ENCODE assay signal across 17 mouse cellular contexts in the genomic region with DNA sequence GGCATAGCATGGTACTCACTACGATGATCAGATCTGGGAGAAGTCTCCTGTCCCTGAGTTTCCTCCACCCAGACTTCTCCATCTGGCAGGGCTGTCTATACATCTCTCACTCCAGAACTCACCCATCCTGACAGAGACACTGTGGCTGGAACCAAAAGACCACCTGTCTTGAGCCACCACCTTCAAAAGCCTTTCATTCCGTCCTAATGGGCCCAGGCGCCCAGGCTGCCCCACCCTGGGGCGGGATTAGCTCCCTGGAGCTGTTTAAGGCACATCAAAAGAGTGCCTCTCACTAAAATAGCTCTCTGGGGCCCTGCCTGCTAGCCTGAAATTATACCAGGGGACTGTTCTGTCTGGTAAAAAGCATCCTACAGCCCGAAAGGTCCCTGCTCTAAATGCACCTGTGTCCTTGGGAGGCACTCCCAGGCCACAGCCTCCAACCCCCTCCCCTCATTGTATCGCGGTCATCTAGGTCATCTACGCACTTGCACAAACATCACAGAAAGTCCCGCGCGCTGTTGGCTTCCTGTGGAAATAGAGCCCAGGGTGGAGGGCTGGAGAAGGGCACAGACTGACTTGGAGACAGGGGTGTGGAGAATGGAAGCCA. TPM values are rescaled to one million over a fixed set of nuclear protein-coding genes. Genes with fewer than 3 reads are reported as not detected.
DNase-seq lines count a peak whose midpoint lies in the region; ATAC-seq and TF ChIP-seq lines count a peak whose summit lies in the region.
"Had no signal": no experiment of that assay in that cellular context is flagged by ENCODE, and none has a peak within 500 bp of the region (broad histone marks: within the 10 kb centered on the region; RNA-seq: fewer than 3 reads in every experiment).

No protein-coding gene starts in this region.

- H3K9me3 ChIP-seq in heart, embryonic 11.5 days (replicated peaks; ENCODE audit: control insufficient read depth, low read length), result no peaks in the 10 kb centered on the region
- no peaks in the 10 kb centered on the region for H3K9me3 ChIP-seq in limb, embryonic 13.5 days
- no peaks in the 10 kb centered on the region for H3K9me3 ChIP-seq in limb, embryonic 10.5 days (replicated peaks)
- no peaks in the 10 kb centered on the region for H3K9me3 ChIP-seq in ES-Bruce4 (replicated peaks; ENCODE audit: control insufficient read depth, insufficient read depth, low read length, poor library complexity, severe bottlenecking)
- no peaks in the 10 kb centered on the region for H3K9me3 ChIP-seq in limb, embryonic 14.5 days (ENCODE audit: control insufficient read depth, low read length)
- H3K9me3 ChIP-seq: embryonic facial prominence, embryonic 13.5 days had no signal

- H3K4me2 ChIP-seq in heart, embryonic 11.5 days, result peak overlapping the region; percentile 49
- no peak overlapping the region for H3K4me2 ChIP-seq in limb, embryonic 13.5 days (replicated peaks)
- no peak overlapping the region for H3K4me2 ChIP-seq in limb, embryonic 14.5 days (replicated peaks; ENCODE audit: low read depth, low read length, severe bottlenecking)
- H3K4me2 ChIP-seq: embryonic facial prominence, embryonic 13.5 days had no signal

- H3K36me3 ChIP-seq in heart, embryonic 11.5 days (ENCODE audit: control insufficient read depth, insufficient read depth, low read length), result no peaks in the 10 kb centered on the region
- H3K36me3 ChIP-seq in limb, embryonic 13.5 days, result no peaks in the 10 kb centered on the region
- H3K36me3 ChIP-seq in limb, embryonic 10.5 days, result no peaks in the 10 kb centered on the region
- H3K36me3 ChIP-seq in ES-Bruce4 (ENCODE audit: control insufficient read depth, insufficient read depth, low read length, poor library complexity, severe bottlenecking), result peaks cover 2% of the 10 kb centered on the region
- H3K36me3 ChIP-seq in limb, embryonic 14.5 days (ENCODE audit: control insufficient read depth, insufficient read depth, low read length), result no peaks in the 10 kb centered on the region
- H3K36me3 ChIP-seq: embryonic facial prominence, embryonic 13.5 days had no signal

- intact Hi-C loops in heart, postnatal 14 days (cut with DNase I), result no loop called here

- H3K9ac ChIP-seq in heart, embryonic 11.5 days (ENCODE audit: low read depth, low read length), result peak overlapping the region; percentile 46
- H3K9ac ChIP-seq in limb, embryonic 13.5 days, result 0 out of 2 replicates have a peak overlapping the region, but pooled peaks have one; percentile 2
- no peak overlapping the region for H3K9ac ChIP-seq in ES-Bruce4 (ENCODE audit: low read depth, poor library complexity, severe bottlenecking)
- H3K9ac ChIP-seq in limb, embryonic 14.5 days (ENCODE audit: low read depth, low read length, severe bottlenecking), result no peak overlapping the region
- H3K9ac ChIP-seq: embryonic facial prominence, embryonic 13.5 days had no signal

- WGBS in heart, embryonic 11.5 days (ENCODE audit: insufficient replicate concordance), result 14% methylated on average over 11 of the region's 11 CpGs
- 12% methylated on average over 11 of the region's 11 CpGs for WGBS in limb, embryonic 13.5 days
- 12% methylated on average over 11 of the region's 11 CpGs for WGBS in limb, embryonic 10.5 days
- WGBS in limb, embryonic 14.5 days, result 6% methylated on average over 11 of the region's 11 CpGs

- TF ChIP-seq EP300 in ES-Bruce4 (IDR thresholded peaks at IDR 0.05; ENCODE audit: insufficient read depth, low read depth, low read length), result peak; percentile 61; the same call in 1 of the 2 replicates

- no peaks in the 10 kb centered on the region for H3K27me3 ChIP-seq in heart, embryonic 11.5 days (ENCODE audit: control insufficient read depth, insufficient read depth, low read length)
- H3K27me3 ChIP-seq in limb, embryonic 13.5 days, result no peaks in the 10 kb centered on the region
- peaks cover 7% of the 10 kb centered on the region; the same call in 1 of the 2 replicates for H3K27me3 ChIP-seq in limb, embryonic 10.5 days (ENCODE audit: low read depth, poor library complexity, severe bottlenecking)
- H3K27me3 ChIP-seq in ES-Bruce4 (ENCODE audit: control insufficient read depth, insufficient read depth, low read length, poor library complexity, severe bottlenecking), result no peaks in the 10 kb centered on the region
- H3K27me3 ChIP-seq in limb, embryonic 14.5 days (ENCODE audit: control insufficient read depth, insufficient read depth, low read length), result no peaks in the 10 kb centered on the region
- H3K27me3 ChIP-seq: embryonic facial prominence, embryonic 13.5 days had no signal

- no peak for TF ChIP-seq CTCF in ES-Bruce4 (IDR thresholded peaks at IDR 0.05; ENCODE audit: low read depth, low read length)

- H3K27ac ChIP-seq in heart, embryonic 11.5 days (ENCODE audit: low read depth, low read length), result peak overlapping the region; percentile 77
- H3K27ac ChIP-seq in limb, embryonic 13.5 days, result no peak overlapping the region
- no peak overlapping the region for H3K27ac ChIP-seq in limb, embryonic 10.5 days
- peak overlapping the region; percentile 86 for H3K27ac ChIP-seq in ES-Bruce4 (ENCODE audit: insufficient read depth, low read length)
- H3K27ac ChIP-seq in limb, embryonic 14.5 days (replicated peaks; ENCODE audit: low read depth, low read length), result no peak overlapping the region
- H3K27ac ChIP-seq: embryonic facial prominence, embryonic 13.5 days; kidney, postnatal 0 days had no signal

- DNase-seq in heart, postnatal 14 days, result no peak
- no peak for DNase-seq in limb, embryonic 10.5 days (ENCODE audit: low spot score)
- DNase-seq in limb, embryonic 14.5 days (ENCODE audit: low spot score), result no peak
- DNase-seq in yolk sac, embryonic 10.5 days (ENCODE audit: low spot score), result no peak
- no peak for DNase-seq in thymus, postnatal 14 days
- DNase-seq: adrenal gland, adult 8-10 months; cerebellum, postnatal 36 days; gastrocnemius, postnatal 36 days; layer of hippocampus, adult 9-11 months; left cerebral cortex, postnatal 4 days; lung, adult 2 months; thymus, adult 18-20 months had no signal

- no peak for TF ChIP-seq POLR2A in ES-Bruce4 (IDR thresholded peaks at IDR 0.05; ENCODE audit: insufficient read depth, low read length)
- no peak for TF ChIP-seq POLR2A in limb, embryonic 14.5 days (IDR thresholded peaks at IDR 0.05; ENCODE audit: borderline replicate concordance, extremely low read depth, insufficient read depth, insufficient read length)

- no peak overlapping the region for H3K4me3 ChIP-seq in heart, embryonic 11.5 days (ENCODE audit: low read depth, low read length)
- no peak overlapping the region for H3K4me3 ChIP-seq in limb, embryonic 13.5 days
- H3K4me3 ChIP-seq in limb, embryonic 10.5 days, result no peak overlapping the region
- no peak overlapping the region for H3K4me3 ChIP-seq in ES-Bruce4 (ENCODE audit: low read depth, low read length)
- no peak overlapping the region for H3K4me3 ChIP-seq in limb, embryonic 14.5 days (replicated peaks; ENCODE audit: low read length)
- H3K4me3 ChIP-seq: embryonic facial prominence, embryonic 13.5 days had no signal

- H3K4me1 ChIP-seq in heart, embryonic 11.5 days (ENCODE audit: control insufficient read depth, insufficient read depth, low read length), result peaks cover 30% of the 10 kb centered on the region
- peaks cover 20% of the 10 kb centered on the region for H3K4me1 ChIP-seq in limb, embryonic 13.5 days
- H3K4me1 ChIP-seq in limb, embryonic 10.5 days, result peaks cover 45% of the 10 kb centered on the region
- H3K4me1 ChIP-seq in ES-Bruce4 (ENCODE audit: control insufficient read depth, insufficient read depth, low read length), result peaks cover 12% of the 10 kb centered on the region
- H3K4me1 ChIP-seq in limb, embryonic 14.5 days (ENCODE audit: control insufficient read depth, insufficient read depth, low read length), result peaks cover 7% of the 10 kb centered on the region

- no peak for ATAC-seq in heart, embryonic 11.5 days (replicated peaks; ENCODE audit: insufficient number of reproducible peaks, low FRiP score, low TSS enrichment)
- ATAC-seq in limb, embryonic 13.5 days (ENCODE audit: low FRiP score, low read depth), result no peak
- ATAC-seq in limb, embryonic 14.5 days (ENCODE audit: low FRiP score, low read depth), result 0 out of 2 replicates have a peak, but pooled peaks have one; percentile 47

RNA-seq across cellular contexts. Expression of a gene that starts 18.0 kb away (rescaled TPM):
- polyA plus RNA-seq in heart, embryonic 11.5 days (2014; fragmentation: Nextera tagmentation; extraction: Ambion mirVana), result 39.3 TPM in 2 replicates
- total RNA-seq in heart, postnatal 14 days (2021), result 100 to 1,000 TPM; 105 to 121 TPM
- 91.0 and 92.1 TPM in 2 replicates for polyA plus RNA-seq in limb, embryonic 13.5 days (2015; fragmentation: Nextera tagmentation; extraction: Ambion mirVana)
- polyA plus RNA-seq in limb, embryonic 10.5 days (2016; fragmentation: Nextera tagmentation; extraction: Ambion mirVana), result 22.2 and 28.8 TPM in 2 replicates
- polyA plus RNA-seq in ES-Bruce4 (2011; ENCODE audit: insufficient read depth, insufficient read length, low read depth, missing spikeins), result 171 and 178 TPM in 2 replicates
- polyA plus RNA-seq in limb, embryonic 14.5 days (2012; rRNA removed), result 61.6 and 63.6 TPM in 2 replicates
- polyA plus RNA-seq in limb, embryonic 14.5 days (2014; fragmentation: Nextera tagmentation; extraction: Ambion mirVana), result 114 and 164 TPM in 2 replicates

RNA-seq across cellular contexts. Expression of a gene that starts 40.4 kb away (rescaled TPM):
- 420 and 433 TPM in 2 replicates for polyA plus RNA-seq in heart, embryonic 11.5 days (2014; fragmentation: Nextera tagmentation; extraction: Ambion mirVana)
- total RNA-seq in heart, postnatal 14 days (2021), result 100 to 1,000 TPM in 1 of 2 experiments, 10 to 100 TPM in 1; 99.7 to 120 TPM
- 694 and 714 TPM in 2 replicates for polyA plus RNA-seq in limb, embryonic 13.5 days (2015; fragmentation: Nextera tagmentation; extraction: Ambion mirVana)
- 820 and 832 TPM in 2 replicates for polyA plus RNA-seq in limb, embryonic 10.5 days (2016; fragmentation: Nextera tagmentation; extraction: Ambion mirVana)
- polyA plus RNA-seq in ES-Bruce4 (2011; ENCODE audit: insufficient read depth, insufficient read length, low read depth, missing spikeins), result 541 and 557 TPM in 2 replicates
- 385 and 390 TPM in 2 replicates for polyA plus RNA-seq in limb, embryonic 14.5 days (2012; rRNA removed)
- polyA plus RNA-seq in limb, embryonic 14.5 days (2014; fragmentation: Nextera tagmentation; extraction: Ambion mirVana), result 561 and 596 TPM in 2 replicates

RNA-seq across cellular contexts. Expression of a gene that starts 41.1 kb away (rescaled TPM):
- polyA plus RNA-seq in heart, embryonic 11.5 days (2014; fragmentation: Nextera tagmentation; extraction: Ambion mirVana), result 0.20 TPM in 1 of 2 replicates, not detected in the other
- total RNA-seq in heart, postnatal 14 days (2021), result under 1 TPM; 0.73 to 0.76 TPM
- 0.34 and 0.80 TPM in 2 replicates for polyA plus RNA-seq in limb, embryonic 13.5 days (2015; fragmentation: Nextera tagmentation; extraction: Ambion mirVana)
- polyA plus RNA-seq in limb, embryonic 10.5 days (2016; fragmentation: Nextera tagmentation; extraction: Ambion mirVana), result 0.11 and 0.26 TPM in 2 replicates
- polyA plus RNA-seq in ES-Bruce4 (2011; ENCODE audit: insufficient read depth, insufficient read length, low read depth, missing spikeins), result not detected in 2 replicates
- polyA plus RNA-seq in limb, embryonic 14.5 days (2012; rRNA removed), result 2.4 and 2.8 TPM in 2 replicates
- polyA plus RNA-seq in limb, embryonic 14.5 days (2014; fragmentation: Nextera tagmentation; extraction: Ambion mirVana), result 1.4 and 1.5 TPM in 2 replicates

Comparison
In these comparisons a context has a peak if more than half of its experiments do, and no peak if none do; other contexts are left out.
1. H3K9ac ChIP-seq: peak in heart, embryonic 11.5 days (single experiment) and limb, embryonic 13.5 days (single experiment); none in ES-Bruce4 (single experiment) and limb, embryonic 14.5 days (single experiment).
2. H3K27ac ChIP-seq: peak in heart, embryonic 11.5 days (single experiment) and ES-Bruce4 (single experiment); none in limb, embryonic 13.5 days (single experiment), limb, embryonic 10.5 days (single experiment) and limb, embryonic 14.5 days (single experiment).